13 mouse cellular contexts compared by ENCODE assay signal in genomic region chr6:72869601-72870000, GRCm38 (mm10). TPM values are rescaled to one million over a fixed set of nuclear protein-coding genes. Genes with fewer than 3 reads are reported as not detected.
DNase-seq lines count a peak whose midpoint lies in the region; ATAC-seq and TF ChIP-seq lines count a peak whose summit lies in the region.
"Had no signal": no experiment of that assay in that cellular context is flagged by ENCODE, and none has a peak within 500 bp of the region (broad histone marks: within the 10 kb centered on the region; RNA-seq: fewer than 3 reads in every experiment).

No protein-coding gene starts in this region.

- TF ChIP-seq POLR2A in thymus, adult 2 months (IDR thresholded peaks at IDR 0.05; ENCODE audit: control insufficient read depth, extremely low read depth, insufficient read depth, low read length, poor library complexity): no peak

- H3K4me1 ChIP-seq in heart, embryonic 11.5 days (ENCODE audit: control insufficient read depth, insufficient read depth, low read length): peaks cover 26% of the 10 kb centered on the region
- H3K4me1 ChIP-seq in thymus, adult 2 months (replicated peaks; ENCODE audit: control insufficient read depth, insufficient read depth, low read length): peaks cover 11% of the 10 kb centered on the region
- H3K4me1 ChIP-seq in stomach, postnatal 0 days (replicated peaks; ENCODE audit: control insufficient read depth, insufficient read depth): peaks cover 10% of the 10 kb centered on the region
- H3K4me1 ChIP-seq in forebrain, postnatal 0 days (ENCODE audit: insufficient read depth): no peaks in the 10 kb centered on the region

- H3K27me3 ChIP-seq in heart, embryonic 11.5 days (ENCODE audit: control insufficient read depth, insufficient read depth, low read length): no peaks in the 10 kb centered on the region
- H3K27me3 ChIP-seq in thymus, adult 2 months (ENCODE audit: control insufficient read depth, insufficient read depth, low read length): no peaks in the 10 kb centered on the region
- H3K27me3 ChIP-seq in stomach, postnatal 0 days (ENCODE audit: control insufficient read depth, insufficient read depth, low read length): no peaks in the 10 kb centered on the region
- H3K27me3 ChIP-seq in forebrain, postnatal 0 days (ENCODE audit: insufficient read depth, low read length): no peaks in the 10 kb centered on the region

- no peak for TF ChIP-seq EP300 in stomach, postnatal 0 days (optimal IDR thresholded peaks at IDR 0.05)

- TF ChIP-seq CTCF in layer of hippocampus, adult 2 months (conservative IDR thresholded peaks at IDR 0.05): no peak
- no peak for TF ChIP-seq CTCF in thymus, adult 2 months (IDR thresholded peaks at IDR 0.05; ENCODE audit: borderline replicate concordance, control insufficient read depth, extremely low read depth, insufficient read depth, low read length, poor library complexity)
- no peak for TF ChIP-seq CTCF in stomach, postnatal 0 days (IDR thresholded peaks at IDR 0.05; ENCODE audit: low read depth)
- TF ChIP-seq CTCF in forebrain, postnatal 0 days (IDR thresholded peaks at IDR 0.05; ENCODE audit: low read depth): no peak

- H3K27ac ChIP-seq in heart, embryonic 11.5 days (ENCODE audit: low read depth, low read length): no peak overlapping the region
- H3K27ac ChIP-seq in layer of hippocampus, adult 2 months: peak overlapping the region; percentile 36; the same call in 1 of the 2 replicates
- H3K27ac ChIP-seq in thymus, adult 2 months (ENCODE audit: control insufficient read depth, insufficient read depth, low read length): peak overlapping the region; percentile 34; the same call in 1 of the 2 replicates
- 0 out of 2 replicates have a peak overlapping the region, but pooled peaks have one; percentile 35 for H3K27ac ChIP-seq in stomach, postnatal 0 days (replicated peaks)
- H3K27ac ChIP-seq in forebrain, postnatal 0 days (ENCODE audit: low read depth, low read length): no peak overlapping the region
- H3K27ac ChIP-seq: heart, adult 2 months had no signal

- no peak overlapping the region for H3K4me3 ChIP-seq in heart, embryonic 11.5 days (ENCODE audit: low read depth, low read length)
- no peak overlapping the region for H3K4me3 ChIP-seq in layer of hippocampus, adult 2 months
- no peak overlapping the region for H3K4me3 ChIP-seq in thymus, adult 2 months (ENCODE audit: control insufficient read depth, insufficient read depth, low read length)
- H3K4me3 ChIP-seq in stomach, postnatal 0 days (ENCODE audit: low read depth, low read length): no peak overlapping the region
- no peak overlapping the region for H3K4me3 ChIP-seq in forebrain, postnatal 0 days (ENCODE audit: low read depth, low read length)
- H3K4me3 ChIP-seq: heart, adult 2 months; myocyte had no signal

- H3K36me3 ChIP-seq in heart, embryonic 11.5 days (ENCODE audit: control insufficient read depth, insufficient read depth, low read length): no peaks in the 10 kb centered on the region
- no peaks in the 10 kb centered on the region for H3K36me3 ChIP-seq in thymus, adult 2 months (ENCODE audit: control insufficient read depth, insufficient read depth, low read length)
- no peaks in the 10 kb centered on the region for H3K36me3 ChIP-seq in stomach, postnatal 0 days (ENCODE audit: control insufficient read depth, insufficient read depth, low read length)
- no peaks in the 10 kb centered on the region for H3K36me3 ChIP-seq in forebrain, postnatal 0 days (ENCODE audit: insufficient read depth)

- no peak for ATAC-seq in heart, embryonic 11.5 days (replicated peaks; ENCODE audit: insufficient number of reproducible peaks, low FRiP score, low TSS enrichment)
- no peak for ATAC-seq in stomach, postnatal 0 days (ENCODE audit: low FRiP score, low TSS enrichment)
- no peak for ATAC-seq in forebrain, postnatal 0 days

- no peak overlapping the region for H3K4me2 ChIP-seq in heart, embryonic 11.5 days
- no peak overlapping the region for H3K4me2 ChIP-seq in stomach, postnatal 0 days (replicated peaks; ENCODE audit: low read depth)
- no peak overlapping the region for H3K4me2 ChIP-seq in forebrain, postnatal 0 days (ENCODE audit: low read depth)

- H3K9ac ChIP-seq in heart, embryonic 11.5 days (ENCODE audit: low read depth, low read length): no peak overlapping the region
- no peak overlapping the region for H3K9ac ChIP-seq in stomach, postnatal 0 days (ENCODE audit: low read length)
- H3K9ac ChIP-seq in forebrain, postnatal 0 days: no peak overlapping the region

- H3K9me3 ChIP-seq in heart, embryonic 11.5 days (replicated peaks; ENCODE audit: control insufficient read depth, low read length): no peaks in the 10 kb centered on the region
- H3K9me3 ChIP-seq in stomach, postnatal 0 days (ENCODE audit: control insufficient read depth, low read length): no peaks in the 10 kb centered on the region
- no peaks in the 10 kb centered on the region for H3K9me3 ChIP-seq in forebrain, postnatal 0 days (ENCODE audit: low read length)

- 60% methylated on average over 8 of the region's 8 CpGs for WGBS in heart, embryonic 11.5 days (ENCODE audit: insufficient replicate concordance)
- WGBS in thymus, adult 2 months: 76% methylated on average over 8 of the region's 8 CpGs
- 57% methylated on average over 8 of the region's 8 CpGs for WGBS in stomach, postnatal 0 days
- WGBS in forebrain, postnatal 0 days: 75% methylated on average over 8 of the region's 8 CpGs

- DNase-seq in heart, adult 11 months: peak; percentile 93
- peak in 1 of 2 experiments; percentile 40 for DNase-seq in layer of hippocampus, adult 2 months (ENCODE audit: low spot score in 2 of 2)
- no peak for DNase-seq in layer of hippocampus, postnatal 14 days (ENCODE audit: low spot score in 2 of 2)
- DNase-seq in thymus, adult 2 months: no peak
- no peak for DNase-seq in thymus, adult 18-20 months
- DNase-seq in stomach, postnatal 0 days (ENCODE audit: low spot score): no peak
- DNase-seq in forebrain, postnatal 0 days: no peak
- DNase-seq: cerebellum, adult 2 months; embryo, embryonic 11 days; kidney, adult 18-20 months had no signal

RNA-seq across cellular contexts. Expression of gene Kcmf1, which starts 30.2 kb away (rescaled TPM):
- 44.7 and 46.1 TPM in 2 replicates for polyA plus RNA-seq in heart, embryonic 11.5 days (2014; fragmentation: Nextera tagmentation; extraction: Ambion mirVana)
- 10 to 100 TPM; 57.8 to 64.1 TPM for total RNA-seq in layer of hippocampus, adult 2 months (2021)
- 10 to 100 TPM; 58.6 to 63.0 TPM for total RNA-seq in layer of hippocampus, postnatal 14 days (2021)
- 162 and 190 TPM in 2 replicates for polyA plus RNA-seq in thymus, adult 2 months (2012; rRNA removed)
- 48.9 and 49.5 TPM in 2 replicates for polyA plus RNA-seq in stomach, postnatal 0 days (2015; fragmentation: Nextera tagmentation; extraction: Ambion mirVana)
- 80.5 and 87.7 TPM in 2 replicates for total RNA-seq in forebrain, postnatal 0 days (2014; rRNA removed)
- polyA plus RNA-seq in forebrain, postnatal 0 days (2015; fragmentation: Nextera tagmentation; extraction: Ambion mirVana): 46.4 and 50.1 TPM in 2 replicates

Comparison
In these comparisons a context has a peak if more than half of its experiments do, and no peak if none do; other contexts are left out.
1. H3K27ac ChIP-seq: peak in layer of hippocampus, adult 2 months (single experiment), thymus, adult 2 months (single experiment) and stomach, postnatal 0 days (single experiment); none in heart, embryonic 11.5 days (single experiment) and forebrain, postnatal 0 days (single experiment).